Comparison of ENCODE assay signal across 18 mouse cellular contexts in genomic region chr3:114627103-114627502, GRCm38 (mm10).
DNase-seq lines count a peak whose midpoint lies in the region; ATAC-seq and TF ChIP-seq lines count a peak whose summit lies in the region.
"Had no signal": no experiment of that assay in that cellular context is flagged by ENCODE, and none has a peak within 500 bp of the region (broad histone marks: within the 10 kb centered on the region; RNA-seq: fewer than 3 reads in every experiment).

No protein-coding gene starts in this region.

- H3K27ac ChIP-seq in midbrain, embryonic 12.5 days (replicated peaks): no peak overlapping the region
- no peak overlapping the region for H3K27ac ChIP-seq in midbrain, postnatal 0 days (ENCODE audit: low read depth, low read length)
- H3K27ac ChIP-seq in midbrain, embryonic 16.5 days (ENCODE audit: low read length): no peak overlapping the region
- H3K27ac ChIP-seq in midbrain, embryonic 10.5 days (replicated peaks): no peak overlapping the region
- H3K27ac ChIP-seq: embryonic facial prominence, embryonic 10.5 days; embryonic facial prominence, embryonic 12.5 days; forebrain, embryonic 13.5 days; forebrain, embryonic 15.5 days had no signal

- H3K4me2 ChIP-seq in midbrain, embryonic 12.5 days (replicated peaks): no peak overlapping the region
- no peak overlapping the region for H3K4me2 ChIP-seq in midbrain, postnatal 0 days (ENCODE audit: low read depth, low read length, poor library complexity, severe bottlenecking)
- no peak overlapping the region for H3K4me2 ChIP-seq in midbrain, embryonic 16.5 days (ENCODE audit: low read length)
- H3K4me2 ChIP-seq: embryonic facial prominence, embryonic 12.5 days; forebrain, embryonic 13.5 days; forebrain, embryonic 15.5 days had no signal

- H3K4me1 ChIP-seq in midbrain, embryonic 12.5 days: no peaks in the 10 kb centered on the region
- H3K4me1 ChIP-seq in midbrain, postnatal 0 days (ENCODE audit: insufficient read depth, low read length): no peaks in the 10 kb centered on the region
- H3K4me1 ChIP-seq in midbrain, embryonic 16.5 days (ENCODE audit: control insufficient read depth, insufficient read depth, low read length): no peaks in the 10 kb centered on the region
- H3K4me1 ChIP-seq in midbrain, embryonic 10.5 days: no peaks in the 10 kb centered on the region
- H3K4me1 ChIP-seq: embryonic facial prominence, embryonic 10.5 days; embryonic facial prominence, embryonic 12.5 days; forebrain, embryonic 13.5 days; forebrain, embryonic 15.5 days had no signal

- no peak for TF ChIP-seq CTCF in midbrain, postnatal 0 days (IDR thresholded peaks at IDR 0.05)

- H3K27me3 ChIP-seq in midbrain, embryonic 12.5 days: no peaks in the 10 kb centered on the region
- no peaks in the 10 kb centered on the region for H3K27me3 ChIP-seq in midbrain, postnatal 0 days (ENCODE audit: insufficient read depth, low read length)
- H3K27me3 ChIP-seq in midbrain, embryonic 16.5 days (ENCODE audit: control insufficient read depth, insufficient read depth, low read depth, low read length): no peaks in the 10 kb centered on the region
- H3K27me3 ChIP-seq in midbrain, embryonic 10.5 days (ENCODE audit: low read depth, poor library complexity, severe bottlenecking): no peaks in the 10 kb centered on the region
- H3K27me3 ChIP-seq: embryonic facial prominence, embryonic 12.5 days; forebrain, embryonic 13.5 days; forebrain, embryonic 15.5 days had no signal

- H3K9ac ChIP-seq in midbrain, embryonic 12.5 days (replicated peaks): no peak overlapping the region
- H3K9ac ChIP-seq in midbrain, postnatal 0 days (replicated peaks; ENCODE audit: low read length, poor library complexity, severe bottlenecking): no peak overlapping the region
- no peak overlapping the region for H3K9ac ChIP-seq in midbrain, embryonic 16.5 days (ENCODE audit: low read depth, low read length)
- H3K9ac ChIP-seq: embryonic facial prominence, embryonic 12.5 days; forebrain, embryonic 13.5 days; forebrain, embryonic 15.5 days; forebrain, postnatal 0 days had no signal

- WGBS in midbrain, embryonic 12.5 days: 65% methylated on average over 2 of the region's 2 CpGs
- 46% methylated on average over 2 of the region's 2 CpGs for WGBS in midbrain, postnatal 0 days
- 50% methylated on average over 2 of the region's 2 CpGs for WGBS in midbrain, embryonic 16.5 days
- 87% methylated on average over 2 of the region's 2 CpGs for WGBS in midbrain, embryonic 10.5 days

- no peaks in the 10 kb centered on the region for H3K9me3 ChIP-seq in midbrain, embryonic 12.5 days
- H3K9me3 ChIP-seq in midbrain, postnatal 0 days (ENCODE audit: low read length): no peaks in the 10 kb centered on the region
- no peaks in the 10 kb centered on the region for H3K9me3 ChIP-seq in midbrain, embryonic 16.5 days (replicated peaks; ENCODE audit: control insufficient read depth, low read length, poor library complexity, severe bottlenecking)
- no peaks in the 10 kb centered on the region for H3K9me3 ChIP-seq in midbrain, embryonic 10.5 days (replicated peaks)
- H3K9me3 ChIP-seq: embryonic facial prominence, embryonic 10.5 days; embryonic facial prominence, embryonic 12.5 days; forebrain, embryonic 13.5 days; forebrain, embryonic 15.5 days had no signal

- no peak for DNase-seq in midbrain, postnatal 0 days (ENCODE audit: low spot score)
- no peak for DNase-seq in midbrain, embryonic 10.5 days (ENCODE audit: low spot score)
- DNase-seq in lung, postnatal 14 days: no peak
- DNase-seq: adrenal gland, adult 2 months; adrenal gland, postnatal 10 days; adrenal gland, postnatal 25 days; cerebellum, adult 11-12 months; cerebellum, adult 2 months; cerebellum, adult 9-10 months; cerebellum, postnatal 10 days; cerebellum, postnatal 25 days; forebrain, postnatal 0 days had no signal

- H3K36me3 ChIP-seq in midbrain, embryonic 12.5 days: no peaks in the 10 kb centered on the region
- no peaks in the 10 kb centered on the region for H3K36me3 ChIP-seq in midbrain, postnatal 0 days (ENCODE audit: insufficient read depth, low read length)
- no peaks in the 10 kb centered on the region for H3K36me3 ChIP-seq in midbrain, embryonic 16.5 days (ENCODE audit: control insufficient read depth, insufficient read depth, low read length)
- no peaks in the 10 kb centered on the region for H3K36me3 ChIP-seq in midbrain, embryonic 10.5 days
- H3K36me3 ChIP-seq: embryonic facial prominence, embryonic 10.5 days; embryonic facial prominence, embryonic 12.5 days; forebrain, embryonic 15.5 days had no signal

- H3K4me3 ChIP-seq in midbrain, embryonic 12.5 days: no peak overlapping the region
- no peak overlapping the region for H3K4me3 ChIP-seq in midbrain, postnatal 0 days (ENCODE audit: low read depth, low read length)
- no peak overlapping the region for H3K4me3 ChIP-seq in midbrain, embryonic 16.5 days (ENCODE audit: low read depth, low read length)
- H3K4me3 ChIP-seq in midbrain, embryonic 10.5 days: no peak overlapping the region
- H3K4me3 ChIP-seq: embryonic facial prominence, embryonic 10.5 days; embryonic facial prominence, embryonic 12.5 days; forebrain, embryonic 13.5 days; forebrain, embryonic 15.5 days had no signal

- ATAC-seq in midbrain, embryonic 12.5 days (ENCODE audit: low FRiP score, low read depth): 0 out of 2 replicates have a peak, but pooled peaks have one; percentile 56
- ATAC-seq in midbrain, postnatal 0 days (ENCODE audit: low FRiP score): no peak
- ATAC-seq in midbrain, embryonic 16.5 days: peak; percentile 56; the same call in 1 of the 2 replicates
- ATAC-seq: forebrain, embryonic 13.5 days; forebrain, embryonic 15.5 days; forebrain, postnatal 0 days had no signal
